8 mouse cellular contexts compared by ENCODE assay signal in genomic region chr19:5725029-5725707, GRCm38 (mm10). TPM values are rescaled to one million over a fixed set of nuclear protein-coding genes. Genes with fewer than 3 reads are reported as not detected.
A peak's percentile ranks its signal among the peaks of the same experiment; 100 is the strongest.
DNase-seq lines count a peak whose midpoint lies in the region; ATAC-seq lines count a peak whose summit lies in the region.

No protein-coding gene starts in this region.

- ATAC-seq in forebrain, embryonic 12.5 days (ENCODE audit: low FRiP score), result no peak
- ATAC-seq in neural tube, embryonic 14.5 days (ENCODE audit: low read depth), result no peak

- H3K4me2 ChIP-seq in forebrain, embryonic 12.5 days, result peak overlapping the region; percentile 98
- H3K4me2 ChIP-seq in neural tube, embryonic 14.5 days (ENCODE audit: low read depth, low read length), result peak overlapping the region; percentile 99

- no peak overlapping the region for H3K9ac ChIP-seq in forebrain, embryonic 12.5 days
- H3K9ac ChIP-seq in neural tube, embryonic 14.5 days (replicated peaks; ENCODE audit: low read depth, low read length), result 0 out of 2 replicates have a peak overlapping the region, but pooled peaks have one; percentile 3

- H3K9me3 ChIP-seq in forebrain, embryonic 12.5 days, result no peaks in the 10 kb centered on the region
- no peaks in the 10 kb centered on the region for H3K9me3 ChIP-seq in neural tube, embryonic 14.5 days (ENCODE audit: control insufficient read depth, low read length)

- H3K4me3 ChIP-seq in forebrain, embryonic 12.5 days (replicated peaks), result peak overlapping the region; percentile 37; the same call in 1 of the 2 replicates
- H3K4me3 ChIP-seq in neural tube, embryonic 14.5 days (ENCODE audit: low read depth, low read length), result no peak overlapping the region

- intact Hi-C loops in heart, postnatal 36 days (cut with DNase I), result loop anchor here (2.0 to 5.0 kb wide), 2 partner anchors 32 to 88 kb away; partner anchors contain the start of gene Rela

- H3K27ac ChIP-seq in forebrain, embryonic 12.5 days, result 0 out of 2 replicates have a peak overlapping the region, but pooled peaks have one; percentile 9
- no peak overlapping the region for H3K27ac ChIP-seq in neural tube, embryonic 14.5 days (ENCODE audit: low read depth, low read length)

- peak; percentile 59 for DNase-seq in adrenal gland, adult 2 months
- DNase-seq in adrenal gland, adult 8-10 months, result no peak
- peak; percentile 74 to 83 for DNase-seq in heart, postnatal 36 days
- DNase-seq in liver, result peak; percentile 63
- no peak for DNase-seq in MN1 (ENCODE audit: low spot score)
- DNase-seq in cerebellum, postnatal 14 days, result no peak

- 84% methylated on average over 12 of the region's 12 CpGs for WGBS in forebrain, embryonic 12.5 days
- 66% methylated on average over 12 of the region's 12 CpGs for WGBS in neural tube, embryonic 14.5 days

- H3K4me1 ChIP-seq in forebrain, embryonic 12.5 days, result peaks cover 49% of the 10 kb centered on the region
- peaks cover 41% of the 10 kb centered on the region for H3K4me1 ChIP-seq in neural tube, embryonic 14.5 days (ENCODE audit: control insufficient read depth, insufficient read depth, low read length)

- H3K27me3 ChIP-seq in forebrain, embryonic 12.5 days, result peaks cover 4% of the 10 kb centered on the region; the same call in 1 of the 2 replicates
- no peaks in the 10 kb centered on the region for H3K27me3 ChIP-seq in neural tube, embryonic 14.5 days (ENCODE audit: control insufficient read depth, insufficient read depth, low read length)

- H3K36me3 ChIP-seq in forebrain, embryonic 12.5 days (replicated peaks), result peaks cover 56% of the 10 kb centered on the region
- peaks cover 21% of the 10 kb centered on the region for H3K36me3 ChIP-seq in neural tube, embryonic 14.5 days (ENCODE audit: control insufficient read depth, insufficient read depth, low read length)

RNA-seq across cellular contexts. Expression of gene Ehbp1l1, which starts 0.9 kb away (rescaled TPM):
- total RNA-seq in adrenal gland, adult 2 months (2021), result 10 to 100 TPM; 30.3 to 31.6 TPM
- 47.6 and 49.2 TPM in 2 replicates for polyA plus RNA-seq in adrenal gland, adult 2 months (2012; rRNA removed)
- total RNA-seq in adrenal gland, adult 8-10 months (2022), result 10 to 100 TPM; 24.9 to 39.2 (median 32.8) TPM
- polyA plus RNA-seq in forebrain, embryonic 12.5 days (2016; fragmentation: Nextera tagmentation; extraction: Ambion mirVana), result 6.1 and 6.7 TPM in 2 replicates
- total RNA-seq in heart, postnatal 36 days (2021), result 100 to 1,000 TPM; 135 to 136 TPM
- polyA plus RNA-seq in neural tube, embryonic 14.5 days (2014; fragmentation: Nextera tagmentation; extraction: Ambion mirVana), result 7.8 and 8.9 TPM in 2 replicates

RNA-seq across cellular contexts. Expression of gene Fam89b, which starts 4.3 kb away (rescaled TPM):
- total RNA-seq in adrenal gland, adult 2 months (2021), result 10 to 100 TPM; 58.1 to 68.4 TPM
- 443 and 466 TPM in 2 replicates for polyA plus RNA-seq in adrenal gland, adult 2 months (2012; rRNA removed)
- 10 to 100 TPM; 56.2 to 62.7 (median 57.0) TPM for total RNA-seq in adrenal gland, adult 8-10 months (2022)
- 170 and 172 TPM in 2 replicates for polyA plus RNA-seq in forebrain, embryonic 12.5 days (2016; fragmentation: Nextera tagmentation; extraction: Ambion mirVana)
- 10 to 100 TPM; 29.3 to 32.6 TPM for total RNA-seq in heart, postnatal 36 days (2021)
- polyA plus RNA-seq in neural tube, embryonic 14.5 days (2014; fragmentation: Nextera tagmentation; extraction: Ambion mirVana), result 145 and 152 TPM in 2 replicates

RNA-seq across cellular contexts. Expression of gene Ltbp3, which starts 15.5 kb away (rescaled TPM):
- total RNA-seq in adrenal gland, adult 2 months (2021), result 100 to 1,000 TPM; 174 to 246 TPM
- polyA plus RNA-seq in adrenal gland, adult 2 months (2012; rRNA removed), result 737 and 768 TPM in 2 replicates
- 100 to 1,000 TPM; 254 to 451 (median 353) TPM for total RNA-seq in adrenal gland, adult 8-10 months (2022)
- polyA plus RNA-seq in forebrain, embryonic 12.5 days (2016; fragmentation: Nextera tagmentation; extraction: Ambion mirVana), result 10.0 and 12.0 TPM in 2 replicates
- total RNA-seq in heart, postnatal 36 days (2021), result 10 to 100 TPM; 36.5 to 42.2 TPM
- 14.0 and 25.7 TPM in 2 replicates for polyA plus RNA-seq in neural tube, embryonic 14.5 days (2014; fragmentation: Nextera tagmentation; extraction: Ambion mirVana)

RNA-seq across cellular contexts. Expression of gene Kcnk7, which starts 21.0 kb away (rescaled TPM):
- total RNA-seq in adrenal gland, adult 2 months (2021), result not detected
- not detected in 2 replicates for polyA plus RNA-seq in adrenal gland, adult 2 months (2012; rRNA removed)
- total RNA-seq in adrenal gland, adult 8-10 months (2022), result not detected
- polyA plus RNA-seq in forebrain, embryonic 12.5 days (2016; fragmentation: Nextera tagmentation; extraction: Ambion mirVana), result 0.29 TPM in 1 of 2 replicates, not detected in the other
- not detected for total RNA-seq in heart, postnatal 36 days (2021)
- polyA plus RNA-seq in neural tube, embryonic 14.5 days (2014; fragmentation: Nextera tagmentation; extraction: Ambion mirVana), result not detected in 2 replicates

RNA-seq across cellular contexts. Expression of gene Pcnx3, which starts 36.5 kb away (rescaled TPM):
- total RNA-seq in adrenal gland, adult 2 months (2021), result 10 to 100 TPM; 88.9 to 90.8 TPM
- 330 and 358 TPM in 2 replicates for polyA plus RNA-seq in adrenal gland, adult 2 months (2012; rRNA removed)
- total RNA-seq in adrenal gland, adult 8-10 months (2022), result 100 to 1,000 TPM in 3 of 4 experiments, 10 to 100 TPM in 1; 95.1 to 183 (median 136) TPM
- 32.4 and 35.1 TPM in 2 replicates for polyA plus RNA-seq in forebrain, embryonic 12.5 days (2016; fragmentation: Nextera tagmentation; extraction: Ambion mirVana)
- total RNA-seq in heart, postnatal 36 days (2021), result 10 to 100 TPM; 15.7 to 16.8 TPM
- 34.4 and 34.5 TPM in 2 replicates for polyA plus RNA-seq in neural tube, embryonic 14.5 days (2014; fragmentation: Nextera tagmentation; extraction: Ambion mirVana)

Comparison
In these comparisons a context has a peak if more than half of its experiments do, and no peak if none do; other contexts are left out.
1. DNase-seq: peak in adrenal gland, adult 2 months (single experiment), heart, postnatal 36 days (2 of 2) and liver (single experiment); none in adrenal gland, adult 8-10 months (single experiment), MN1 (single experiment) and cerebellum, postnatal 14 days (0 of 2).
2. RNA of gene Ltbp3, which starts 15.5 kb away (total RNA-seq): 254 to 451 TPM in adrenal gland, adult 8-10 months and 174 to 246 TPM in adrenal gland, adult 2 months; 36.5 to 42.2 TPM in heart, postnatal 36 days; every median in the first group is over 4 times any median in the second.